Mouse (Mus musculus): Measurements from ENCODE around the gene Scyl1.

The Scyl1 gene

DNA sequence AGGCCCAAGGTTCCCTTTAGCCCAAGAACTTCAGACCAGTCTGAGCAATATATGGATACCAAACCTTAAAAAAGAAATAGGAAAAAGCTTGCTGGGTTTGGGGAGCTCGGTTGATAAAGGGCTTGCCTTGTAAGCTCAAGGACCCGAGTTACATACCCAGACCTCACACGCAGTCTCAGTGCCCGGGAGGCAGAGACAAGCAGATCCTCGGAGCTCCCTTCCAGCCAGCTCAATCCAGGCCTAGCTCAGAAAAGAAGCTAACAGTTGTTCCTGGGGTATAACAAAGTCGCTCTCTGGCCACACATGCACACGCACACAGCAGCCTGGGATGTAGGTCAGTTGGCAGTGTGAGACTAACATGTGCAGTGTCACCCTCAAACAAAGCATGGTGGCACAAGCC is 16.7 kb upstream of the Scyl1 start:
- DNase-seq (ENCODE audit: low read depth, low spot score), result no peak

DNA sequence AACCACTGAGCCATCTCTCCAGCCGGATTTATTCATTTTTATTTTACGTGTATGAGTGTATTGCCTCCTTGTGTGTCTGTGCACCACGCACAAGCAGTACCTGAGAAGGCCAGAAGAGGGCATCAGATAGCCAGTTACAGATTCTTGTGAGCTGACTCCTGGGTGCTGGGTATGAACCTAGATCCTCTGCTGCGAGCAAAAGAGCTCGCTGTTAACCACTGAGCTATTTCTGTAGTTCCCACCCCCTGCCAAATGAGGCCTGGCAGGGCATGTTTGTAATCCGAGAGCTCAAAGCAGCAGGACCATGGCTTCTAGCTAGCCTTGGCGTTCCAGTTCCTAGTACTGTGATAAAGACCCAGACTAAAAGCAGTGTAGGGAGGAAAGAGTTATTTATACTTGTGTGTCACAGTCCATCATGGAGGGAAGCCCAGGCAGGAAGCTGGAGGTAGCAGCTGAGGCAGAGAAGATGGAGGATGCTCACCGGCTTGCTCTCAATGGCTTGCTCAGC is 16.0 kb upstream of the Scyl1 start:
- DNase-seq (ENCODE audit: low read depth, low spot score), result peak; percentile 96

DNA sequence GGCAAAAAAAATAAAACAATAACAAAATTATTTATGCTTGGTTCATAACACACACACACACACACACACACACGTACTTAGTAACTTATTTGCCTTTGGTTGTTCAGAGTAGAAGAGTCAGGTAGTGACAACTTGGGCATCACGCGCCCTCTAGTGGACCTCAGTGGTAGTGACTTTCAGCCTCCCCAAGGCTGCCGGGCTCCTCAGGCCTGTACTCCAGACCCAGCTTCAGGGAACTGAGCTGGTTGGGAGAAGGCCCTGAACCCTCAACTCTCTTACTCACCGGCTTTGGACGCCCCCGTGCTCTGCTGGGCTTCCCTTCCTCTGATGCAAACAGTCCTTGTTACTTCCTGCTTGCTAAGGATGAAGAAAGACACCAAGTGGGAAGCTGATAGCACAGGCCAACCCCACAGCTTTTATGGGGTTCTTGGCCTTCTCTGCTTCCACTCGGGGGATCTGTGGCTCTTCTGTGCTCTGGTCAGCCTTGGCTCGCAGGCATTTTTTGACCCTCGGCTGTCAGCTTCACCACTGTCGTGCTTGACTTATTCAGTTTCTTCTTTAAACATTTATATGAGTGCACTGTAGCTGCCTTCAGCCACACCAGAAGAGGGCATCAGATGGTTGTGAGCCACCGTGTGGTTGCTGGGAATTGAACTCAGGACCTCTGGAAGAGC is 15.4 kb upstream of the Scyl1 start:
- DNase-seq (ENCODE audit: low read depth, low spot score), result peak; percentile 87

DNA sequence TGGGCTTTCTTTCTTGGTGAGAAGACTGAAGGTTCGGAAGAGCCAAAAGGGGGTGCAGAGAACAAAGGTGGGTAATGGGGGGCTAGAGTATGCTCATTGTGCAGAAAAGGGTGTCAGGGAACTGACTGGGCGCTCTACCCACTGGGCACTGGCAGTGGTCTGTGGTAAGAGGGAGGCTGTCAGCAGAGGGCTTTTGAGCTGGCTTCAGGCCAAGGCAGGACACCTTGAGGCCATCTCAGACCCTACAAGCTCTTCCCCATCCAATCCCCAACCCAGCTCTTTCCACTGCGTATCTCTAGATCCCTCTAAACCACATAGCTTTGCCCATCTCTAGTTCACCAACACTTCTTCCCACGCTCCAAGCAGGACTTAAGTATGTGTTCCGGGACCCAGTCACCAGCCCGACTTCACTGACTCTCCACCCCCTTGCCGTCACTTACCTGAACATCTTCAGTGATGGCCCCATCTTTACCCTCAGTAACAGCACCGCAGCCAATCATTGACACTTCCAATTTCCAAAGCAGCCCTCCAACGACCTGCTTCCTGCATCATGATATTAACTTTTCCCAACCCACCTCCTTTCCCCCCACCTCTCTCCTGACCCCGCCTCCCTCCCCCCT is 13.8 kb upstream of the Scyl1 start:
- no peak for DNase-seq (ENCODE audit: low read depth, low spot score)

DNA sequence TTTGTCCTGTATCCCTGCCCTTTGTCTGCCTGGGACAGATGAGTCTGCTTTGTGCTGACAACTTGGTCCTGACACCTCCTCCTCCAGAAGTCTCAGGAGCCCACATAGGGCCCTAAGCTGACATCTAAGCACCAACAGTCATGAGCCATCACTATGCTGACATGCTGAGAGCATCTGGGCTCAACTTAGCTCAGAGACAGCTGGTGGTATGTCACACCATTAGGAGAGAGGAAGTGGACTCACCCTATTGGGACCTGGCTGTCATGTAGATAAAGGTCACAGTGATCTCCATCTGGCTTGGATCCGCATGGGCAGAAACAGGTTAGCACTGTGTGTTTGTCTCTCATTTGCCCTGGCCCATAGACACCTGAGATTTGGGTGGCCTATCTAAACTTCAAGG is 10.9 kb upstream of the Scyl1 start:
- DNase-seq (ENCODE audit: low read depth, low spot score), result no peak

DNA sequence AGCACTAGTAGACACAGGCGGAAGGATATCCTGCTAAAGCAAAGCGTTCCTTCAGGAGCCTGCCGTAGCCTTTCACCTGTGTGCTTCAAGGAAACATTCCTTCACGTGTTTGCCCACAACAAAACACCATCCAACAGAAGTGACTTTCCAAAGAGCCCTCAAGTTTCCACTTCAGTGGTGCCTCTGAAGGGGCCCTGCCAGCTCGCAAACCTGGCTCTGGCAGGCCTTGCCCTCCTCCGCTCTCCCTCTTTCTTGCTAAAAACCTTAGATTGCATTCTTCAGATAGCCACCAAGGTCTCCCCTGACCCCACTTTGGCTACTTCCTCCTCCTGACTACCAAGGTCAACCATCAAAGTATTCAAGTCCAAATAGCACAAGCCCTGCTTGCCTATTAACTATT is 10.3 kb upstream of the Scyl1 start:
- no peak for DNase-seq (ENCODE audit: low read depth, low spot score)

DNA sequence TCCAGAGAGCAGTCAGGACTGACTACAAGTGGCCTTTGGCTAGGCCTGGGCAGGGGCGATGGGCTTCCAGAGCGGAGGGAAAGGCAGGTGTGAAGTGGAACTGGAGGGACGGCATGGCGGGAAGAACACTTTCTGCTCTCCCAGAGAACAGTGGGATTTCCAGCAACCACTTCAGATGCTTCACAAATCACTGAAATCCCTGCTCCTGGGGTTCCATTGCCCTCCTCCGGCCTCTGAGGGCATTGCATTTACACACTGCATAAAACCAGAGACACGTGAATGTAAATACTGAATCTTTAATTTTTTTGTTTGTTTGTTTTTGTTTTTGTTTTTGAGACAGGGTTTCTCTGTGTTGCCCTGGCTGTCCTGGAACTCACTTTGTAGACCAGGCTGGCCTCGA is 9.0 kb upstream of the Scyl1 start:
- DNase-seq (ENCODE audit: low read depth, low spot score), result no peak

DNA sequence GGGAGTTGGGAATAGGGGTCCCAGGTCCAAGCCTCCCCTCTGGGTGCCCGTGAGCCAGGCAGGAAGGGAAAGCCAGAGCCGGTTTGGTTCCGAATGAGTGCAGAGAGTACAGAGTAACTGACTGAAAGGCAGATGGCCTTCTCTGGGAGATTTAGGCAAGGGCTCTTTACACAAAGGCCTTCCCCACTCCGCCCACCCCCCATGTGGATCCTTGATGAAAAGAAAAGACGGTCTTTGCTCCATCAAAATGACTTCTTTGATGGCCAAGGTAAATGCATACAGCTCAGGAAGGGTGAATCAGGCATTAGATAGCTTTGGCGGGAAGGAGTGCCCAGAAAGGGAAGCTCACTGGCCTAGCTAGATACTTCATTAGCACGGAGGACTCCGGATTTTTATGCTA is 7.1 kb upstream of the Scyl1 start:
- no peak for DNase-seq (ENCODE audit: low read depth, low spot score)

DNA sequence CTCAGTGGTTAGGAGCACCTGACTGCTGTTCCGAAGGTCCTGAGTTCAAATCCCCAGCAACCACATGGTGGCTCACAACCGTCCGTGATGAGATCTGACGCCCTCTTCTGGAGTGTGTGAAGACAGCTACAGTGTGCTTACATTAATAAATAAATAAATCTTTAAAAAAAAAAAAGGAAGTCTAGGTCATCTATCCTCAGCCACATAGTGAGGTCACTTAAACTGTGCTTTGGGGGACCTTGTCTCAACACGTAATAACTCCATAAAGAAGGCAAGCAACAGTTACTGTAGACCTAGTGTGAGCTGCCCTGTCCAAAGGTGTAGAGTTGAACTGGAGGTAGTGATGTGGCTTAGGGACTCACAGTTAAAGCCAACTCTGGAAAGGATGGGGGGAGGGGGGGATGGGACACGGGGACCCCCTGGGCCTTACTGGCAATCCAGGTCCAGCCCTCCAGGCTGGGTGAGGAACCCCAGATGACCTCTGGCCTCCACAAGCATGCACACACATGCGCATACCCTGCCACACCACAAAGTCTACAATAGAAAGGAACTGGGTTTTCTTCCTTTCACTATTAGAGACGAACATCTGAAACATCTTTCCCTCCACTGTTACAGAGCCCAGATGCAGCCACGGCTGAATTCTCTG is 6.3 kb upstream of the Scyl1 start:
- DNase-seq (ENCODE audit: low read depth, low spot score), result no peak

DNA sequence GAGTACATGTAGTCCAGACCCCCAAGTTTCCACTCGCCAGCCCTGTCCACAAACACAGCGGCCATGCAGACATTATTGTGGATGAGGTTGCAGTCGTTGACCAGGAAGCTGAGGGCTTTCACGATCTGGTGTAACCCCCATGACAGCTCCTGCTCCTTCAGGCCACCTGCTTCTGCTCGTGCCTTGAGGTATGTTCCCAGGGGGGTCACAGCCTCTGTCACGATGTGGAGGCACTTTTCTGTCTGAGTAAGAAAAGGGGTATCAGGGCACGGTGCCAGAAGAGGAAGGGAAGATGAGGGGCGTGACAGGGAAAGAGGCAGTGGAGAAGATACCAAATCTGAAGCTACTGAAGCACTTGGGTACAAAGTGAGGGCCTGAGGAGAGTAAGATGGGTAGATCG is 908 bp downstream of the Scyl1 start:
- DNase-seq (ENCODE audit: low read depth, low spot score), result peak; percentile 29

DNA sequence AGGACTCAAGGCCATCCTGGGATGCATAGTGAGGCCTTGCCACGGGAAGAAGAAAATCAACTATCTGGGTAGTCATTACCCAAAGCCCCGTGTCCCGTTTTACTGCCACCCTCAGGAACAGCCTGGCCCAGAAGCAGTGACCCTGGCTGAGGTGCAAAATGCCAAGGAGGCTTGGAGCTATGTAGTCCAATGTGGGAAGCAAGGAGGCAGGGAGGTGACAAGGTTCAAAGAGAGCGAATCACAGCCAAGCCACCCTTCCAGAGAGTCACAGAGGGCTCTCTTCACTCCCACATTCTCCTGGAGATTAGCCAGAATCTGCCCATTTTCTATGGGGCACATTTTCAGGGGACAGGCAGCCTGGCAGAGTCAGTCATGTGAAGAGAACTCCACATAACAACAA is 3.9 kb downstream of the Scyl1 start:
- no peak for DNase-seq (ENCODE audit: low read depth, low spot score)

DNA sequence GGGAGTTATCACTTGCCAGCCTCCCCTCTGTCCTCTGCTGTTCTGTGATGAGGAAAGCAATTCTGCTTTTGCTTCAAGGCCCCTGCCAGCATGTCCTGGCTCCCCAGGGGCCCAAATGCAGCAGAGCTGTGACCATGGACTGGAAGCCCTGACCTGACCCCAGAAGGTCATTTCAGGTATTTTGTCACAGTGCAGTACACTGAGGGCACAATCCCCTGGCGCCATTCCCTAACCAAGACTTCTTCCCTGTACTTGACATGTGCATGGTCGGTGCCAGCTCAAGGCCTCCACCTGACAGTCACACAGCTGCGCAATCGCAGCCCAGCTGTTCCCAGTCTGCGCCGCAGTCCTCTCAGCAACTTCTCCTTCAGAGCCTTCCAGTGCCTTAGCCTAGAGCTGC is 8.1 kb downstream of the Scyl1 start:
- no peak for DNase-seq (ENCODE audit: low read depth, low spot score)

DNA sequence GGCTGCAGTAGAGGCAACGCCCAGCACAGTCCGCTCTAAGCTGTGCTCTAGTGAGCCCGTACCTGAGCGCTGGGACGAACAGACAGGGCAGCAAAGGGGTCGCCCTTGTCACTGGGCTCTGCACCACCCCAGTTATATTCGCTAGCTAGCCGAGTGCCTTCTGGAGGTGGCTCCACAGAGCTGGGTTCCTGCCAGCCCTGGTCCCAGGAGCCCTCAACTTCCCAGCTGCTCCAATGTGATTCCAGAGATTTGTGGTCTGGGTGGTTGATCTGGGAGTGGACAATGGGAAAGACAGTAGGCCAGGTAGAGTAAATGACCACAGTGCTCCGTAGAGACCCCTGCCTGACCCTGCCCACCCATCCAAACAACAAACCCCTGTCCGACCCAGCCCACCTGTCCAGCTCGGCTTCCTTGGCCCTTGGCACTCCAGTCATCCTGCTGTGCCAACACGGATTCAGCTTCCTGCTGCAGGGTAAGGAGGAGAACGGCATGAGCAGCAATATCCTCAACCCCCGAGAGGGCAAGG is 12.3 kb downstream of the Scyl1 start:
- DNase-seq (ENCODE audit: low read depth, low spot score), result no peak

DNA sequence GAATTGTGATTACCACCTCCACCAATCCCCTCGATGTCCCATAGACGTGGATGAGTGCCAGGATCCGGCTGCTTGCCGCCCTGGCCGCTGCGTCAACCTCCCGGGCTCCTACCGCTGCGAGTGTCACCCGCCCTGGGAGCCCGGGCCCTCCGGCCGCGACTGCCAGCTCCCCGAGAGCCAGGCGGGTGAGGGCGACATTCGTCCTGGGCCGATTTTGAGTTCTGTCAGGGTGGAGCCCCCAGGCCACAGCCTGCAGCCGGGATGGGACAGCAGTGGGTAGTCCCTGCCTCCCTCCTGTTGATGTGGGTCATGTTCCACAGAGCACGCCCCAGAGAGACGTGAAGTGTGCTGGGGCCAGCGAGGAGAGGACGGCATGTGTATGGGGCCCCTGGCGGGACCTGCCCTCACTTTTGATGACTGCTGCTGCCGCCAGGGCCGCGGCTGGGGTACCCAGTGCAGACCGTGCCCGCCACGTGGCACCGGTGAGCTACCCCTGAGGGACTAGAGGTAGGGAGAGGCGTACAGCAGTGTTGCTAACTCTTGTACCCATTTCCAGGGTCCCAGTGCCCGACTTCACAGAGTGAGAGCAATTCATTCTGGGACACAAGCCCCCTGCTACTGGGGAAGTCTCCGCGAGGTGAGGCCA is 14.1 kb downstream of the Scyl1 start:
- no peak for DNase-seq (ENCODE audit: low read depth, low spot score)

DNA sequence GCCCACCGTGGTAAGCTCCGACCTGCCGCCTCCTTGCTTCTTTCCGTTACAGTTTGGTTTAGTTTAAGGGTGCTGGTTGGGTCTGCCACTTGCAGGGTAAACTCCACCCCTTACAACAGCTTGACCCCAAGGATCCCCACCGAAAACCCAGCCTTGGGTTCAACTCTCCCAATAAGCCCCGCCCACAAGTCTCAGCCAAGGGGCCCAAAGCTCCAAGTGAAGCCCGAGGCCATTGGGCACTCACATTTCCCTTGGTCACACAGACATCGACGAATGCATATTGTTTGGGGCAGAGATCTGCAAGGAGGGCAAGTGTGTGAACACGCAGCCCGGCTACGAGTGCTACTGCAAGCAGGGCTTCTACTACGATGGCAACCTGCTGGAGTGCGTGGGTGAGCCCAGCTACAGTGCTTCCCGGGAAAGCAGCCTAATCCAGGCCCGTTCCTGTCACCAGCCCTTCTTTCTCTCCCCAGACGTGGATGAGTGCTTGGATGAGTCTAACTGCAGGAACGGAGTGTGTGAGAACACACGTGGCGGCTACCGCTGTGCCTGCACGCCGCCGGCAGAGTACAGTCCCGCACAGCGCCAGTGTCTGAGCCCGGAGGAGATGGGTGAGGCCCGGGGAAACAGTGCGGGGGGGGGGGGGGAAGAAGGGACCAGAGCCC is 14.8 kb downstream of the Scyl1 start:
- no peak for DNase-seq (ENCODE audit: low read depth, low spot score)

DNA sequence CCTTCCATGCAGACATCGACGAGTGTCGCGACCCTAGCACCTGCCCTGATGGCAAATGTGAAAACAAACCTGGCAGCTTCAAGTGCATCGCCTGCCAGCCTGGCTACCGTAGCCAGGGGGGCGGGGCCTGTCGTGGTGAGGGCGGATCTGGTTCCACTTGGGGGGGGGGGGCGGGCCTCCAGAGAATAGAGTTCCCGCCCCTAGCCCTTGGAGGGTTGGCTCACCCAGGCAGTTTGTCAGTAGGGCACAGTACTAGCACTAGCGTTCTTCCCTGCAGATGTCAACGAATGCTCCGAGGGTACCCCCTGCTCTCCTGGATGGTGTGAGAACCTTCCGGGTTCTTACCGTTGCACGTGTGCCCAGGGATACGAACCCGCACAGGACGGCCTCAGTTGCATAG is 19.5 kb downstream of the Scyl1 start:
- no peak for DNase-seq (ENCODE audit: low read depth, low spot score)

DNA sequence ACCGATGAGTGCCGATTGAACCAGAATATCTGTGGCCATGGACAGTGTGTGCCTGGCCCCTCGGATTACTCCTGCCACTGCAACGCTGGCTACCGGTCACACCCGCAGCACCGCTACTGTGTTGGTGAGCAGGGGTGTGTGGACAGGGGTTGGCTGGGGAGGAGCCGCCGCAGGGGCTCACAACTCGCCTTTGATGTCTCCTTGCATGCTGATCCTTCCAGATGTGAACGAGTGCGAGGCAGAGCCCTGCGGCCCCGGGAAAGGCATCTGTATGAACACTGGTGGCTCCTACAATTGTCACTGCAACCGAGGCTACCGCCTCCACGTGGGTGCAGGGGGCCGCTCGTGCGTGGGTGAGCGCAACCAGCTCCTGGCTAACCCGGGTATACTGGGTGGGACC is 20.3 kb downstream of the Scyl1 start:
- DNase-seq (ENCODE audit: low read depth, low spot score), result no peak

DNA sequence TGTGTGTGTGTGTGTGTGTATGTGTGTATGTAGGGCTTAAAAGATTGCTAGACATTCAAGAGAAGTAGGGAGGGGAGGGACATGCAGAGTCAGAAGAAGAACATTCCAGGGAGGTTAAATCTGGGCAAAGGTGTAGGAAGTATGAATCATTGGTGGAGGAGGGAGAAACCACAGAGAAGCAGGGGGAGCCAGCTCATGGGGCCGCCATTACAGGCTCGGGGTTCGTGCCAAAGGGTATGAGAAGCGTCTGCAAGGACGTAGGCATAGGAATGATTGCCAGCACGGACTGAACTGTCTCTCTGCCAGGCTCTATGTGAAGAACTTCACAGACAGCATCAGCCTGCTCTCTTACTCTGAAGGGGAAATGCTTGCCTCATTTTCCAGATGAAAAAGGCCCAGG is 21.7 kb downstream of the Scyl1 start:
- no peak for DNase-seq (ENCODE audit: low read depth, low spot score)

DNA sequence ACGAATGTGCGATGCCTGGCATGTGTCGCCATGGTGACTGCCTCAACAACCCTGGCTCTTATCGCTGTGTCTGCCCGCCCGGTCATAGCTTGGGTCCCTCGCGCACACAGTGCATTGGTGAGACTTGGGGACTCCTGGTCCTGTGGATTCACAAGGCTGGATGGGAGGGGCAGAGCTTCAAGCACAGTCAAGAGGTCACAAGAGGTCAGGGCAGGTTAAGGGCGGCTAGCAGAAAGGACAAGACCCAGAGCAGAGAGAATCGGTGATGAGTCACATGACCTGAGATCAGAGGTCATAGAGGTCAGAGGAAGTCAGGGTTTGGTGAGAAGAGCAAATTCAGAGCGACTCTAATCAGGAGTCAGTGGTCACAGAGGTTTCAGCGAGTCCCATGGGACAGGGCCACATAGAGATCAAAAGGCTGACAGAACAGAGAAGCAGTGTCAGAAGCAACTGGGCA is 24.3 kb downstream of the Scyl1 start:
- DNase-seq (ENCODE audit: low read depth, low spot score), result no peak

DNA sequence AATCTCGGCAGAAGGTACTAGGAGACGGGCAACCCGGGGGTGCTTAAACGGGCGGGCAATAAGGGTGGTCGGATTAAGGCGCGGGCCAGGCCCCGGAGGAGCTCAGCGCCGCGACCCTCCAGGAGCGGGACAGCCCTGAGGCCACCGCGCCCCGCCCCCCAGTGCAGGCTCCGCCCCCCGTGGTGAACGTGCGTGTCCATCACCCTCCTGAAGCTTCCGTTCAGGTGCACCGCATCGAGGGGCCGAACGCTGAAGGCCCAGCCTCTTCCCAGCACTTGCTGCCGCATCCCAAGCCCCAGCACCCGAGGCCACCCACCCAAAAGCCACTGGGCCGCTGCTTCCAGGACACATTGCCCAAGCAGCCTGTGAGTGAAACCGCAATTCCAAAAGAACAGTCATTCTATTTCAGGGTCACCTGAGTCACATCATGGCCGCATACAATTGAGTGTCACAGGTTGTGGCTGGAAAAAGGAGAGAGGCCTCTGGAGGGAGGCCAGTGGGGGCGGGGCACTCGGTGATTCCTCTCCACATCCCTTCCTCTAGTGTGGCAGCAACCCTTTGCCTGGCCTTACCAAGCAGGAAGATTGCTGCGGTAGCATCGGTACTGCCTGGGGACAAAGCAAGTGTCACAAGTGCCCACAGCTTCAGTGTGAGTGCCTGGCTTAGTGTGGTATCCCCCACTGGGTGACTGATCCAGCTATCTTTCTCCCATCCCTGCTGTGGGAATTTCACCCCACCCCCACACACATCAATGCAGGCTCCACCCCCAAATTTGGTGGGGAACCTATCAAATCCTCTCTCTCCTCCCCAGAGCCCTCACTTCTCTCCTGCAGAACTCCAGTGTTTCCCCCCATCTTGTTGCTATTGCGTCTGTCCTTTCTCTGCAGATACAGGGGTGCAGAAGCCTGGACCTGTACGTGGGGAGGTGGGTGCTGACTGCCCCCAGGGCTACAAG is 25.2 kb downstream of the Scyl1 start:
- DNase-seq (ENCODE audit: low read depth, low spot score), result no peak

DNA sequence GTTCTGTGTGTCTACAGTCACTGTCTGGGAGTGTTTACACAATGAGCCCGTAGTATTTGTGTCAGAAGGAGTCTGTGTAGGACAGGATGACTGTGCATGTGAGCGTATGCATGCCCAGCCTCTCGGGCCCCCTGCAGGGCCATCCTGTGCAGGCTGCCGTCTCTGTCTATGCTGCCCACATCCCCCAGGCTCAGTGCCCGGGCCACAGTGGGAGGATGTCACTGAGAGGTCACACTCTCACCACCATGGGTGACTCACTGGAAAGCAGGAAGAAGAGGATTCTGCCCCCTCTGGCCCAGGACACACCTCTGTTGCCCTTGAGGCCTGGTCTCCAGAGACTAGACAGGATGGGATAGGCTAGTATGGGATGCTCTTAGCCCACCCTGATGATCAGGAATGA is 27.6 kb downstream of the Scyl1 start:
- DNase-seq (ENCODE audit: low read depth, low spot score), result no peak

All from skeletal muscle tissue, adult 2 months (tissue).